Mouse (Mus musculus): ENCODE data around the gene Vmn1r125.
"Not testable (repeated sequence)": the region's sequence is repeated elsewhere in the genome, so short reads cannot be mapped to it uniquely, and the experiment has no call there.

The Vmn1r125 gene

DNA sequence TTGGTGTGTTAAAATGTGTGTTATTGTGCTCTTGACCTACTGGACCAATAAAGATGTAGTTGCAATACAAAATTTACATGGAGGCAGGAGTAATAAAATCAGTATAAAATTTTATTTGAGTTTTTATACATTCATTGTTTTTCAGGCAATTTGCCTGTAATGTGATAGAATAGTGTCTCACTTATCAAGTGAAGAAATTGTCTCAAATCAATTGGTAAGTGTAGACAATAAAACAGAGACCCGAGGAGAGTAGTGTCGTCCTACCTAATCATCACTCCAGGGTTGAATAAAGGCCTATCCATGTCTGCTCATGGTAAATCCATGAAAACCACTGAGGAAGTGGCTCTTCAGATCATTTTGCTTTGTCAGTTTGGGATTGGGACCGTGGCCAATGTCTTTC, at the start of gene Vmn1r125:
Gene Vmn1r125, plus strand, starts transcription at position 301 of the 400 bp plus-strand sequence.
- not testable (repeated sequence) for DNase-seq

GRCm38 (mm10) chr7:21260517-21260916, 11.5 kb upstream of the Vmn1r125 start, which contains the start of gene Vmn1r124:
Gene Vmn1r124 (minus strand): TSS chr7:21260617.
- DNase-seq = not testable (repeated sequence)

- DNase-seq = not testable (repeated sequence)
Measured at GRCm38 (mm10) chr7:21301367-21301766, 29.4 kb downstream of the Vmn1r125 start, which contains the start of gene Vmn1r126. Gene Vmn1r126 (minus strand): TSS chr7:21301467.

DNA sequence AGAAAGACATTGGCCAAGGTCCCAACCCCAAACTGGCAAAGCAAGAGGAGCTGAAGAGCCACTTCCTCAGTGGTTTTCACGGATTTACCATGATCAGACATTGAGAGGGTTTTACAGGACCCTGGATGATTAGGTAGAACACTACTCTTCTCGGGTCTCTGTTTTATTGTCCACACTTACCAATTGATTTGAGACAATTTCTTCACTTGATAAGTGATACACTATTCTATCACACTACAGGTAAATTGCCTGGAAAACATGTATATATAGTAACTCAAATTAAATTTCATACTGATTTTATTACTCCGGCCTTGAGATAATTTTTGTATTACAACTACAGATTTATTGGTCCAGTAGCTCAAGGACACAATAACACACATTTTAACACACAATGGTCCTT, 47.8 kb downstream of the Vmn1r125 start, which contains the start of gene Vmn1r127:
Gene Vmn1r127, minus strand, starts transcription at position 101 of the 400 bp plus-strand sequence.
- DNase-seq = not testable (repeated sequence)
